Mouse (Mus musculus): ENCODE results near the gene Cacna1a. TPM values are rescaled to one million over a fixed set of nuclear protein-coding genes. Genes with fewer than 3 reads are reported as not detected.

Cacna1a gene
- total and polyA plus RNA-seq, 2 experiments from 2014 or later: 15.4 to 134 TPM

DNA sequence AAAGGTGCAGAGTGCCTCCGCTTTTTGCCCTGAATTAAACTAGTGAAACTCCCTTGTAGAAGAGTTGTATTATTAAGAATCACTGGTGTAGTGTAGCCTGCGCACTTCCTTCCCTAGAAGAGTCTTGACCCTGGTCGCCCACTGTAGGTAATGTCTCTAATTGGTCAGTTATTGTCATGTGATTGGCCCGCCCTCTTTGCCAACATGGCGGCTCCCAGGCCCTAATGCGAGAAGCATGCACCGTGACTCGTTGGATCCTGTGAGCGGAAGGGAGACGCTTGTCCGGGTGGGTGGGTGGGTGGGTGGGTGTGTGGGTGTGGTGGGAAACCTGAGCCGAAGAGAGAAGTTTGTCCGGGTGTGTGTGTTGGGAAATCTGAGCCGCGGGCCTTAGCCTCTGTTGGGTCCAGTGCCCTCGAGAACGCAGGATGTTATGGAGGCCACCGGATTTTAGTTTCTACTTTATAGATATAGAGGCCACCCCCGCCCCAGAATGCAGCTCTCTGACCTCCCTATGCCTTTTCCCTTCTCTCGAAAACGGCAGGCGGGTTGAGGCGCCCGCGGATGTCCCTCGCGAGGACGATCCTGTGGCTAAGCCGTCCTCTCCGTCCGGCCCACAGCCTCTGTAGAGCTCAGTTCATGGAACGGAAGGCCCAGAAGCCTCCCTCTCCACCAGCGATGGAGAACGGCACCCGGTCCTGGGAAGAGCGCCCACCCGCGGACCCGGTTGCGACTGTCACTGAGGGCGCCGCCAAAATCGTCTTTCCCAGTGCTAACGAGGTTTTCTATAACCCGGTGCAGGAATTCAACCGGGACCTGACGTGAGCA is 301.1 kb downstream of the Cacna1a start:
- Histone ChIP-seq H3K36me3 (ENCODE audit: insufficient read depth, low read length) (peaks cover 6% of the 10 kb centered on the region; the same call in 1 of the 2 replicates), H3K4me3 (ENCODE audit: low read depth, low read length) (peak overlapping the region; percentile 59), H3K4me2 (ENCODE audit: low read depth, low read length, poor library complexity, severe bottlenecking) (peak overlapping the region; percentile 69), H3K27me3 (ENCODE audit: insufficient read depth, low read length) (no peaks in the 10 kb centered on the region), H3K9ac (replicated peaks; ENCODE audit: low read length, poor library complexity, severe bottlenecking) (peak overlapping the region; percentile 44), H3K4me1 (ENCODE audit: insufficient read depth, low read length) (peaks cover 20% of the 10 kb centered on the region), H3K27ac (ENCODE audit: low read depth, low read length) (peak overlapping the region; percentile 40; the same call in 1 of the 2 replicates), H3K9me3 (ENCODE audit: low read length) (no peaks in the 10 kb centered on the region)
- peak; percentile 94 for DNase-seq (ENCODE audit: low spot score)
- ATAC-seq (ENCODE audit: low FRiP score): peak; percentile 89
- TF ChIP-seq CTCF (IDR thresholded peaks at IDR 0.05): peak; percentile 26; the same call in 1 of the 2 replicates
- under 1% methylated on average over 47 of the region's 47 CpGs for WGBS

Other genes with a start within 250 kb of the Cacna1a start
- gene Cc2d1a, start 240.5 kb upstream of the Cacna1a start, total RNA-seq (2014; rRNA removed): 86.1 and 101 TPM in 2 replicates
- gene Cc2d1a, start 240.5 kb upstream of the Cacna1a start, polyA plus RNA-seq (2015; fragmentation: Nextera tagmentation; extraction: Ambion mirVana): 65.9 and 70.7 TPM in 2 replicates
- gene 4930432K21Rik, start 240.4 kb upstream of the Cacna1a start, total RNA-seq (2014; rRNA removed): 5.6 and 5.7 TPM in 2 replicates
- 2.2 and 2.4 TPM in 2 replicates for gene 4930432K21Rik, start 240.4 kb upstream of the Cacna1a start, polyA plus RNA-seq (2015; fragmentation: Nextera tagmentation; extraction: Ambion mirVana)
- 0.27 and 4.6 TPM in 2 replicates for gene Nanos3, start 203.2 kb upstream of the Cacna1a start, total RNA-seq (2014; rRNA removed)
- gene Nanos3, start 203.2 kb upstream of the Cacna1a start, polyA plus RNA-seq (2015; fragmentation: Nextera tagmentation; extraction: Ambion mirVana): 14.0 and 15.3 TPM in 2 replicates
- gene Zswim4, start 151.4 kb upstream of the Cacna1a start, total RNA-seq (2014; rRNA removed): 37.7 and 41.8 TPM in 2 replicates
- 11.8 and 11.9 TPM in 2 replicates for gene Zswim4, start 151.4 kb upstream of the Cacna1a start, polyA plus RNA-seq (2015; fragmentation: Nextera tagmentation; extraction: Ambion mirVana)
- 110 and 143 TPM in 2 replicates for gene D8Ertd738e, start 138.7 kb upstream of the Cacna1a start, total RNA-seq (2014; rRNA removed)
- 274 and 297 TPM in 2 replicates for gene D8Ertd738e, start 138.7 kb upstream of the Cacna1a start, polyA plus RNA-seq (2015; fragmentation: Nextera tagmentation; extraction: Ambion mirVana)
- 28.8 and 31.7 TPM in 2 replicates for gene Mri1, start 131.1 kb upstream of the Cacna1a start, total RNA-seq (2014; rRNA removed)
- gene Mri1, start 131.1 kb upstream of the Cacna1a start, polyA plus RNA-seq (2015; fragmentation: Nextera tagmentation; extraction: Ambion mirVana): 39.4 and 40.5 TPM in 2 replicates
- gene Ccdc130, start 118.1 kb upstream of the Cacna1a start, total RNA-seq (2014; rRNA removed): 9.5 and 13.6 TPM in 2 replicates
- 14.0 and 14.4 TPM in 2 replicates for gene Ccdc130, start 118.1 kb upstream of the Cacna1a start, polyA plus RNA-seq (2015; fragmentation: Nextera tagmentation; extraction: Ambion mirVana)